Mouse (Mus musculus): ENCODE results near the gene Gm13030. TPM values are rescaled to one million over a fixed set of nuclear protein-coding genes. Genes with fewer than 3 reads are reported as not detected.
"Not testable (repeated sequence)": the region's sequence is repeated elsewhere in the genome, so short reads cannot be mapped to it uniquely, and the experiment has no call there.

Gene Gm13030
- not detected in 2 replicates for total RNA-seq (2015; ENCODE audit: low replicate concordance)
- not detected in 2 replicates for total RNA-seq (2017; ENCODE audit: low replicate concordance)

DNA sequence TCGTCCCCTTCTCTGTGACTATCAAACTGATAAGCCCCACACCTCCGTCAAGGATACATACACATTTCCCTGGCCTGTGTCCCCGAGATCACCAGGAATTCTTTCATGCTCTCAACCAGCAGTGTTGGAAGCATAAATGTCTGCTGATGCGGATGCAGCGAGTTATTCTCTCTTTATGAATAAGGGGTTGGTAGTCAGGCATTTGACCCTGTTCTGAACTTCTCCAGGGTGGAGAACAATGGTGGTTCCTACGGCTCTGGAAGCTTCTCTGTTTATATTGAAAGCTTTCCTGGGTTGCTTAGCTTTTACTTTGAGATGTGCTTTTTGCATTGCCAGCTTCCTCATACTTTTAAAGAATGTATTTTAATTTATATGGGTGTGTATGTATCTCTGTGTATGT lies at the start of gene Gm13030:
Gm13030 (minus strand) TSS at position 101 of the 400 bp plus-strand sequence.
- no peak for ATAC-seq (replicated peaks; ENCODE audit: low FRiP score, poor library complexity, severe bottlenecking)

DNA sequence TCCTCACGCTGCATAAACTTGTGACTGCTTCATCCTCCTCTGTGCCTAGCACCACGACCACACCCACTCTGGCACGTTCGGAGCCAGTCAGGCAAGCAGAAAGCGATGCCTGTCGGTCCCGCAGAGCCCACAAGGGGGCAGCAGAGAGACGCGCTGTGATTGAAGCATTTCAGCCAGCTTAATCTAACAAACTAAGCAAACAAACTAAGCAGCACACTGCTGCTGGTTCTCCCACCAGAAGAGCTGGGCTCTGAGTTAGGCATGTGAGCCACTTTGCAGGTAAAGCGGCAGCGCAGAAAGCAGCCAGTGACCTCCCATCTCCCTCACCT lies 48.3 kb upstream of the Gm13030 start:
- ATAC-seq (replicated peaks; ENCODE audit: low FRiP score, poor library complexity, severe bottlenecking), result peak; percentile 86

DNA sequence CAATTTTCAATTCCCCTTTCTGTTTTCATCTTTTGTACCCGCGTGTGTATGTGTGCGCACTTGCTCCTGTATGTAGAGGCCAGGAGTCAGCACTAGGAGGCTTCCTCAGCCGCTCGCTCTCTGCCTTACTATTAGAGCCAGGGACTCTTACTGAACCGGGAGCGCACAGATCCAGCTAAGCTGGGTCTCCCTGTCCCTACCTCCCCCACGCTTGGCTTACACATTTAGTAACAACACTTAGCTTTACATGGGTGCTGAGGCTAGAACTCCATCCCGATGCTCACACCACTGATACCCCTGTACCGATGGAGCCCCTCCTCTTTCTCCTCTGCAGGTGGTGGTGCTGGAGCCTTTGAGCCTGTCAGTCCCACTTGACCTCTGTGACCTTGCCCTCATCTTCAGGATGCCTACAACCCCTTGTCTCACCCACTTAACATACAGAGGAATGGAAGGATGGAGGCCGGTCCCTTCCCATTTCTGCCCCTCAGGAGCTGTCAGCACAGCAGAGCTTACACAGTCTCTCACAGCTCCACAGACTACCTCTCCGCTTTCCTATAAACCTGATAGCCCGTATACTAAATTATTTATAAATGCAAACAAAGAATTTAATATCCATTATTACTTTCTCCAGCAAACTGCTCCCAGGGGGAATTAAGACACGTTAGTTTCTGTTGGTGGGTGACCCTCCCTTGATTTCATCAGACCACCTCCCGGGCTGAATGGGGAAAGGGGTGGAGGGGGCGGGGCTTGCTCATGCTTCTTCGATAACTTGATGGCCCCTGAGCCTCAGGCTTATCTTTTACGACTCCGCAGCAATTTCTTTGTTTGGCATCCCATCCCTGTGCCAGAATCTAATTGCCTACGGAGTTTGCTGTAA lies 47.7 kb upstream of the Gm13030 start:
- no peak for ATAC-seq (replicated peaks; ENCODE audit: low FRiP score, poor library complexity, severe bottlenecking)

DNA sequence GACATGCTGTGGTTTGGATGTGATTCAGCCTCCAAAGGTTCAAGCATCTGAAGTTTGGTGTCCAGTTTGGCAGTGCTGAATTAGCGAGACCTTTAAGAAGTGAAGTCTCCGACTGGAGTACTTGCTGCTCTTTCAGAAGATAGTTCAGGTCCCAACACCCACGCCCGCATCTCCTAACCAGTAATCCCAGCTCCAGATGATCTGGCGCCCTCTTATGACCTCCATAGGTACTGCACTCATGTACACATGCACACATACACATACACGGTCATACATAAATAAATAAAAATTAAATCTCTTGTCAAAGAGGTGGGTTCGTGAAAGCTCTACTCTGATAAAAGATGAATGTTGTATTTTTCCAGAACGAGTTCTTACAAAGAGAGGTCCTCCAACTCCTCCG lies 43.5 kb upstream of the Gm13030 start:
- ATAC-seq (replicated peaks; ENCODE audit: low FRiP score, poor library complexity, severe bottlenecking), result no peak

DNA sequence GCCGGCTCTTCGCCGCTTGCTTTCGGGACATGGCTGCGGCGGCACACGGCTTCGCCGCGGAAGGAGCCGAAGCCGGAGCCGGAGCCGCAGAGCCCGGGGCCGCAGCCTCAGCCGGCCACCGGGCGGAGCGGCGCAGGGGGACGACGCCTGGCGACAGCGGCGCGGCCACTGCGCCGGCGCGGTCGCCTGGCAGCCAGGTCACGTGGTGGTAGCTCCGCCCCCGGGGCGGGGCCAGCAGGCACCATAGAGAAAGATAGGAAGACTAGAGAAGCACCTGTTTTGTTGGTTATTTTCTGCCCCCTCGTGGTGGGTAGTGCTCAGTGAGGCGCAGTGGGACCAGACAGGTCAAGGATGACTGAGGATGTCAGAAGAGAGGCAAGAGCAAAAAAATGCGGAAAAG lies 40.0 kb upstream of the Gm13030 start, which contains the start of gene Otud3:
Otud3 (minus strand) TSS at position 149 of the 400 bp plus-strand sequence.
- peak; percentile 82 for ATAC-seq (replicated peaks; ENCODE audit: low FRiP score, poor library complexity, severe bottlenecking)

DNA sequence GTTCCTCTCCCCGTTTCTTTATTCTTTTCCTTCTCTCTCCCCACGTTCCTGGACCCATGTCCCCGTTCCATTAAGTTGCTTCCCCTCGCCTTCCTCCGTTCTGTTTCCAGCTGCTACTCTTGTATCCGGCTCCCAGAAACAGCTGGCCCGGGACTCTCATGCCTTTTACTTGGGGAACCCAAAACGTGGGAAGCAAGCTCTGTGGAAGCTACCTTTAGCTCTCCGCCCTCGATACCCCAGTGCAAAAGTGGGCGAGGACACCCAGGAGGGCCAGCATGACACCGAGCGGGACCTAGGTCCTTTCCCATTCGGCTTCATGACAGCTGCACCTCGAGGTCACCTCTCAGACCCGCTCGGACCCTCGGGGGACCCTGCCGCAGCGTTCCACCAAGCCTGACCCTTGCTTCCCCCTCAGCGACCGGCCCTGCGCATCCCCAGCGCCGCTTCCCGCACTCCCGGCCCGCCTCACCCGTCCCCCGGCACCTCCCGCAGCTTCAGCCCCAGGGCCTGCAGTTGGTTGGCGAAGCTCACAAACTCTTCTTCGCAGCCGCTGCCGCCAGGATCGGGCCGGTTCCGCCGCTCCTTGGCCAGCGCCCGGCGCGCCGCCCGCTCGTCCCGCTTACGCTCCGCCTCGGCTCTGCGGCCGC lies 39.5 kb upstream of the Gm13030 start:
- no peak; the same call in 1 of the 2 replicates for ATAC-seq (replicated peaks; ENCODE audit: low FRiP score, poor library complexity, severe bottlenecking)

DNA sequence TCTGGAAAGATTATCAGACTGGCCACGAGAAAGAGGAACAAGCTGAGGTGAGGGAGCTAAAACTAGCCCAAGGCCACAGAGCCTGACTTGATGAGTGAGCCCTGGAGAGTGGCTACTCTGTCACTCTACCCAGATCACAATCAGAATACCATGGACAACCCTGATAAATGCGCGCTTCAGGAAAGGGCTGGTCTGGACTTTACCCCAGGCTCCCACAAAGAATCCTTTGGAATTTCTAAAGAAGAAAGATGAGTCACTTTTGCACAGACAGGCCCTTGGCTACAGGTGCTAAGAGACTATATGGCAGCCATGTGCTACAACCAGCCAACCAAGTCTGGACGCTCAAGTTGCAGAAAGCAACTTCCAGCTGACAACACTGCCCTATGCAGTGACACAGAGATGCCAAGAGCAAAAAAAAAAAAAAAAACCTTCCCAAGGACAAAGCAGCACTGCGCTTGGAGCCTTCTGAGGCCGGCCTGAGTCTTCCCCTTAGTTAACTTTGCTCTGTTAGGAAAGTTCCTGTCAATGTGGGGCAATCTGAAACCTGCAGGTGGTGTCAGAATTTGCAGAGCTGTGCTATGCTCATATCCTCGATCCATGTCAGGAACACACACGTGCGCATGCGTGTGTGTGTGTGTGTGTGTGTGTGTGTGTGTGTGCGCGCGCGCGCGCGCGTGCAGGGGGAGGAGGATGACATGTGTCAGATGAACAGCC lies 32.0 kb upstream of the Gm13030 start:
- ATAC-seq (replicated peaks; ENCODE audit: low FRiP score, poor library complexity, severe bottlenecking), result no peak

DNA sequence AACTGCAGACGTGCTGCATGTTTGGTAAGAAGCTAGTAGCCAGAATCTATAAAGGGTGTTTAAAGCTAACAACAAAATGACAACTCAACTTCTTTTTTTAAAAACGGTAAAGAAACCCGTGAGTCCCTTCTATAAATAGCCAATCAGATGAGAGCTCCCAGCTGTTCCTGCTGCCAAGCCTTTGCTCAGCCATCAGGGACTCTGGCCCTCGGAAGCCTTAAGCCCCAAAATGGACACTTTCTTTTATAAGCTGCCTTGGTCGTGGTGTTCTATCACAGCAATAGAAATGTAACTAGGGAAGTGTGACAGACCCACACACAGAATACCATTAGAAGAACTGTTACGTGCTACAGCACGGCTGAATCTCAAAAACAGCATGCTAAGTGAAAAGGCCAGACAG lies 25.6 kb upstream of the Gm13030 start:
- no peak for ATAC-seq (replicated peaks; ENCODE audit: low FRiP score, poor library complexity, severe bottlenecking)

DNA sequence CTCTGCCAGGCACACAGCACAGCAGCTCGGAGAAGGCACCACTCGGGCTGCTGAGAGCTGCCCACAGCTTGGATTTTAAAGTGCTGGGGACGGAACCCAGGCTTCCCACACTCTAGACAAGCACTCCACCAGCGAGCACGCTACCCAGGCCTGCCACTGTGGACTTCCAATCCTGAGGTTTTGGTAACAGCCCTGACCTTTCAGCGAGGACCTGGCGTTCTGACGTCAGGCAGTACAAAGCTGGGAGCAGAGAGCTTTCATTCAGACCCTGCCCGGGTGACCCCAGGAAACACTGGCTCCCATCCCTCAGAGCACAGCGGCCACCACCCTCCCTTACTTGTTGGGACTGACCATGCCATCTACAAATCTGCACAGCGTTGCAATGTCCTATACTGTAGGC lies 20.0 kb upstream of the Gm13030 start:
- ATAC-seq (replicated peaks; ENCODE audit: low FRiP score, poor library complexity, severe bottlenecking), result not testable (repeated sequence)

DNA sequence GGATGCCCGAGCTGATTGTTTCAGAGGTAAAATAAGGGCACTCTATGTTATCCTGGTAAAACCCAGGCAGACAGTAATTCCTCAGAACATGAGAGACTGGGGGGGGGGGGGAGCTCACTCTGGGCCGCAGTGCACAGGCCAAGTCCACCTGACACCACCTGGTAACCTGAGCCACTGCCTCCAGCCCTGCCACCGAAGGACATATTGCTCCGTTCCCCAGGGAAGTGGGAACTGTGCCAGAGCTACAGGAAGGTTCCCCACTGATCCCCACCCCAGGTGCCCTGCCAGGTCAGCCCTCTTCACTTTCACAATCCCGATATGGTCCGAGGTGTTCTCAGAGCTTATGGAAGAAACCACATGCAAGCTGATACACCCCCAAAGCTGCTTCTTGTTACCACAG lies 18.9 kb upstream of the Gm13030 start:
- ATAC-seq (replicated peaks; ENCODE audit: low FRiP score, poor library complexity, severe bottlenecking), result no peak

DNA sequence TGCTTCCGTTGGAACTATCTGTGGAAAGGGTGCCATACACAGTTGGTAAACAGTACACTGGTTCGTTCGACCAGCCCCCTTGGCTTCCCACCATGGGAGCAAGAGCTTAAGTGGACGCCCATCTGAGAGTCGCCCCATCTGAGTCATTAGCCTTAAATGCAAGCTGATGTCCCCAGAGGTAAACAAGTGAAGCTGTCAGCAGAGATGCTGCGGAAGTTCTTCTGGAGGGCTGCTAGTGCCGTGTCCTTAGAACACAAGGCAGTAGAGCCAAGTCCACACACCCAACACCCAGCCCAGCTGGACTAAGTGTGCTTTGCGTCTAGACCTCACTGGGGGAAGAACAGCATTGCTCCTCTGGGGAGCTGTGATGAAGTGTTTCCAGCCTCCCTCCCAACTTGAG lies 15.9 kb upstream of the Gm13030 start:
- no peak for ATAC-seq (replicated peaks; ENCODE audit: low FRiP score, poor library complexity, severe bottlenecking)

DNA sequence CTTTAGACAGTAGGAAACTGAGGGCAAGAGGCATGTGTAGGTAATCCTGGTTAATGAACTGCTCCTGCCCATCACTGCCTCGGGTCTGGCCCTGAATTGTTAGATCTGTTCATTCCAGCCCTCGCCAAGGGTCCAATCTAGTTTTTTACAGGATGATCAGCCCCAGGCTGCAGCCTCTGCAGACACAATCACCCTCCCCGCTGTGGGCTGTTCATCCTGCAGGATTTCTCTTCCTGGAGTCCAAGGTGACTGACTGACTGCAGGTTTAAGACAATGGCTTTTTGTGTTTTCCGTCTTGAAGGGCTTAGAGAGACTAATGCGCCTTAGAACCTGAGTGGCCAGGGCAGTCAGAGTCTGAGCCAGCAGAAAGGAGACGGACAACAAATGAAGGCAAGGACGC lies 15.4 kb upstream of the Gm13030 start:
- ATAC-seq (replicated peaks; ENCODE audit: low FRiP score, poor library complexity, severe bottlenecking), result no peak

DNA sequence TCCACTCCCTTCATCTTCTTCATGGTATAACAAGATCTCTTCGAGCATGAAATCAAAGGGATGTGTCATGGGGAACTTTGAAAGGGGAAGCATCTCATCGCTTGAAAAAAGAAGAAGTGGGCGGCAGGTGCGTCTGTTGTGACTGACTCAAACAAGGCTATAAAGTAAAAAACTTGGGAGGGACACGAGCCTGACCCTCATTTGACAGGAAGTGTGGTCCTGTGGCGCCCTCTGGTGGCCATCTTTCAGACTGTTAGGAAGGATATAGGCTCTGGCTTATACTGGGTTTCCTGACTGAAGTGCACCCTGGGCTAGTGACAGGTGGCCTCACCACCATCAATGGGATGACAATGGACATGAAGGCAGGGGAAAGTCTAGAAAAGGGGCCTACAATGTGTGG lies 10.5 kb upstream of the Gm13030 start:
- ATAC-seq (replicated peaks; ENCODE audit: low FRiP score, poor library complexity, severe bottlenecking), result no peak

DNA sequence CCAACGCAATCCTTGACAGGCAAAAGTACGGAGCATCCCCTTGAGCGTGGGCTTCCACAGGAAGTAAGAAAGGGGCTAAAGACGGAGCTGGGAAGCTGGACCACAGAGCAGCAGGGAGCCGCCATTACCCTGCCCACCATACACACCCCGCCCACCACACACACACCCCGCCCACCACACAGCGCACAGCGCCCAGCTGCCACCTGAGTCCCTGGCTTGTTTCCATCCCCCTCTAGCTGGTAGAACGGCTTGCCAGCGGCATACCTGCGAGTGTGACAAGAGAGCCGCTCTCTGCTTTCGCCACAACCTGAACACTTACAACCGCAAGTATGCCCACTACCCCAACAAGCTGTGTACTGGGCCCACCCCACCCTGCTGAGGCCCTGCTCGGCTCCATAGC lies 8.4 kb upstream of the Gm13030 start:
- no peak for ATAC-seq (replicated peaks; ENCODE audit: low FRiP score, poor library complexity, severe bottlenecking)

DNA sequence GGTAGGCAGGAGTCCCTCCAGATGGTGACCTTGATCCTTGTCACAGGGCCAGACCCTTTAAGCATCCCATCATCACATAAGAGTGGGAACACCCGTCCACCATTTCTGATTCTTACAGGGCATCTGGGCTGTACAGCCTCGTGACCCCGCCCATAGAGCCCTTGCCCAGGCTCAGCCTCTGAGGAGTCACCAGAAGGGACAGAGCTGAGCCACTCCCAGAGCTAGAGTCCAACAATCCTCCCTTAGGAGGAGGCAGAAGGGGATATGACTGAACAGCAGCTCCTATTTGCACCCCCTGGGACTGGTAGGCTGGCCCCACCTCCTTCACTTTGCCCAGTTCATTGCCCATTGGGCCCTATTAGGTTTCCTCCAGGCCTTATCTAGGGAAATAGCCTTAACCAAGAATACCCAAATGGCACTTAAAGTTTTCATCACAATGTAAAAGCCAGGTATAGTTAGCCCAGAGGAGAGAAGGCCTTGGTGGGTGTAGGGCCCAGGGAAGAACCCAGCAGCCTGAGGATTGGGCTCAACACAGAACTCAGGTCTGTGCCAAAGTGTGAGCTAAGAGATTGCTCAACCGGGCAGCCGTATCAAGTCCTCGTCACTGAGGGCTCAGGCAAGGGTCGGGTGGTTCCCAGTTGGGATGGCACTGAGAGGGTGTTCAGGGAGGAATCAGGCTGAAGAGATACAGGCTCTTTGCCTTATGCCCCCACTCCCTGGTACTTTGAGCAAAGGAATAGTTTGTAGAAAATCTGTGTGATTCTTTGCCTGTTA lies 7.2 kb upstream of the Gm13030 start:
- no peak for ATAC-seq (replicated peaks; ENCODE audit: low FRiP score, poor library complexity, severe bottlenecking)

DNA sequence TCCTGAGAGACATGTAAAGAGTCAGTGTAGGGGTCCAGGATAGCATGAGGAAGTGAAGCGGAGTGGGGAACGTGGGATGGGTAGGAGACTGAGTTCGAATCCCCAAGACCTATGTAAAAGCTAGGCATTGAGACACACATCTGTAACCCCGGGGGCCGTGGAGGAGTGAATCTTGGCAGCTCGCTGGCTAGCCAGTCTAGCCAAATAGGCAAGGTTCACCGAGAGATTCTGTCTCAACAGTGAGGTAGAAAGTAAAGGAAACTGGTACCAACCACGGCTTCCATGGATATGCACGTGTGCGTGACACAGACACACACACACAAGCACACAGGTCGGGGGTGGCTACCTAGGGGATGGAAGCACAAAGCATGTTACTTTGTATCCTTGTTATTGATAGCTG lies 6.0 kb upstream of the Gm13030 start:
- no peak for ATAC-seq (replicated peaks; ENCODE audit: low FRiP score, poor library complexity, severe bottlenecking)

DNA sequence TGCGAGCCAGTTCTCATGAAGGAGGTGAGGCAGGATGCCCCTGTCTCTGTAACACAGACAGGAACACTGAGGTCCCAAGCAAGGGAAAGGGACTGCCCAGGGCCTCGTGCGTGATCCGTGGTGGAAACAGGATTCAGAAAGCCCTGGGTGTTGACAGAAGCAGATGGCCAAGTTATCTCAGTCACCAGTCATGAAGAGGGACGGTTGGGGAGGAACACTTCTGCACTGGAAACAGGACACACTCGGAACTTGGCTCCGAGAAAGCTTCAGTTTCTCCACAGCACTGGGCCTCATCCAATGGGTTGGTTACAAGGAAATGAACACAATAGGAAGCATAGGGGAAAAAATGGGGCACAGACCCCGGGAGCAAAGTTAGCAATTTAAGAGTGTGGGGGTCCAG lies 5.0 kb upstream of the Gm13030 start:
- no peak for ATAC-seq (replicated peaks; ENCODE audit: low FRiP score, poor library complexity, severe bottlenecking)

DNA sequence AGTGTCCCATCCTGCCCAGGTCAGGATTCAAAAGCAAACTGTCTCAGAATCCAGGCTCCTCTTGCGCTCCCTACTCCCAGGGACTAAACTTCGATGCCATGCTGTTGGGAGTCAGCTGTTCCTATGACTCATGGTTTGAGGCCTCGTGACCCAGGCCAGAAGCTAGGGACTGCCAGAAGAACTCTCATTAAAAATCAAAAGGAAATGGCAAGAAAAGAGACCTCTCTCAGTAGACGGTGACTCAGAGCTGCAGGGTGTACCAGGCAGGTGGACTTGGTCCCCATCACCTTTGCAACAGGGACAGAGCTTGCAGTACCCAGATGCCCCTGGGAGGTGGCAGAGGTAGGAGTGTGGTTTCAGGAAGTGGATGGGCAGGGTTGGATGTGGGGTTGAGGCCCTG lies 4.0 kb upstream of the Gm13030 start, which contains the start of gene Pla2g2e:
Pla2g2e (plus strand) TSS at position 212 of the 400 bp plus-strand sequence.
- ATAC-seq (replicated peaks; ENCODE audit: low FRiP score, poor library complexity, severe bottlenecking), result no peak

DNA sequence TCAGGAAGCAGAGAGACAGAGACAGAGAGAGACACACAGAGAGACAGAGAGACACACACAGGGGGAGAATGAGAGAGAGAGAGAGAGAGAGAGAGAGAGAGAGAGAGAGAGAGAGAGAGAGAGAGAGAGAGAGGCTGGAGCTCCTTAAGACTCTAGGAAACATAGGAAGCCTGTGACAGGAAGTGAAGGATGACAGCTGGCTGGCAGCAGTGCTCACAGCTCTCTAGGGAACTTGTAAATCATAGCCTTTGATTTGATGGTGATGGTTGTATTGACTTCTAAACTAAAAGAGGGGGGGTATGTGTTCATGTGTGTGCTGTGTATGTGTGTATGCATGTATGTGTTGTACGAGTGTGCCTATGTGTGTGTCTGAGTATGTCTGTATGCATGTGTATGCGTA lies 2.2 kb upstream of the Gm13030 start:
- ATAC-seq (replicated peaks; ENCODE audit: low FRiP score, poor library complexity, severe bottlenecking), result no peak

DNA sequence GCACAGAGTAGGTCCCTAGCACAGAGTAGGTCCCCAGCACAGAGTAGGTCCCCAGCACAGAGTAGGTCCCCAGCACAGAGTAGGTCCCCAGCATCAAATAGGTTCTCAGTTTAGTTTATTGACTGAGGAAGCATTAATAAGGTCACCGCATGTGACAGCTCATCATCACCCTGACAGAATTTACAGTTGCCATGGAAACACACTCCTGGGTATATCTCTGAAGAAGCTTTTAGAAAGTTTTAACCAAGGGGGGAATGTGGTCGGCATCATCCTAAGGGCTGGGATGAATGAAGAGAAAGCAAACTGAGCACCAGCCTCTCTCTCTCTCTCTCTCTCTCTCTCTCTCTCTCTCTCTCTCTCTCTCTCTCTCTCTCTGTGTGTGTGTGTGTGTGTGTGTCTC lies 1.5 kb upstream of the Gm13030 start:
- ATAC-seq (replicated peaks; ENCODE audit: low FRiP score, poor library complexity, severe bottlenecking), result not testable (repeated sequence)
